Mouse (Mus musculus): Measurements from ENCODE around the gene Gabrr2.

The Gabrr2 gene

DNA sequence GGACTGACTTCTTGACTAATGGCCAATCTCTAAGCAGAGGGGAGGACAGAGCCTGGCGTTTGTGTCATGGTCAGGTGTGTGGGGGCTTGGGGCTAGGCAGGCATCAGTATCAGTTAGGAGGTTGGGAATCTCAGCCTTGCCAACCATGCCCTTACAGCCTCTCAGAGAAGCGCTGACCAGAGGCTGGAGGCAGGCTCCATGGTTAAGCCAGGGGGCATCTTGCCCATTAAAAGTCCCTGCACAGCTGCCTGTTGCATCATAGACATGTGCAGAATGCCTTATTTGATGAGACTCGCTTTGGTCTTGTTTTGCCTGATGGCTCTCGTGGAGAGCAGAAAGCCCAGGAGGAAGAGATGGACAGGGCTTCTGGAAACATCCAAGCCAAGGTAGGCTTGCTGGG, at the start of gene Gabrr2:
Gene Gabrr2 (plus strand): TSS at position 19 of the 400 bp plus-strand sequence.
- no peak for DNase-seq (ENCODE audit: low spot score in 2 of 2)

DNA sequence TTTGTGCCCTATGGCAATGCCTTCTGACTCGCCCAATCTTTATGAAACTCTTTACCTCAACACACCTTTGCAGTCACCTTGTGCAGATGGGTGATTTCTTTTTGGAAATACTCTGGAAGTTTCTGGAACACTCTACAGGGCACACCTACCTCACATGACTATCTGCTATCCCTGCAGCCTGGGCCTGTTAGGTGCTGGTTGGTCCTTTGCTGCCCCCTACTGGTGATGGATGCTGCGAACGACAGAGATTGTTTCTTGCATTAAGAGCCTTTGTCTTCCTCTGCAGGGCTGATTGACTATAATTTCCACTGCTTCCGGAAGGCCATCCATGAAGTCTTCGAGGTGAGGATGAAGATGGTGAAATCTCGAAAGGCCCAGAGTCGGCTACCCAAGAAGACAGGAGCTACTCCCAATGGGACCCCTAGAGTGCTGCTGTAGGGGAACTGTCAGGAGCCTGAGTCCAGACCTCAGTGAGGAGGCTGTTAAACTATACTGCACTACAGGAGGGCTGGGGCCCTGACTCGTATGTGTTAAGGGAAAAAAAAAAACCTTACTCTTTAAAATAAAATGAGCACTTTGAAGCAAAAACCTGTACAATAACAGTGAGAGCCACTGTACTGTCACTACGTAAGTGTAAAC, 44.3 kb upstream of the Gabrr2 start:
- DNase-seq (ENCODE audit: low spot score in 2 of 2) = peak; percentile 67 to 95

- no peak for DNase-seq (ENCODE audit: low spot score in 2 of 2)
Measured at GRCm38 (mm10) chr4:33024420-33024819, 38.4 kb upstream of the Gabrr2 start.

DNA sequence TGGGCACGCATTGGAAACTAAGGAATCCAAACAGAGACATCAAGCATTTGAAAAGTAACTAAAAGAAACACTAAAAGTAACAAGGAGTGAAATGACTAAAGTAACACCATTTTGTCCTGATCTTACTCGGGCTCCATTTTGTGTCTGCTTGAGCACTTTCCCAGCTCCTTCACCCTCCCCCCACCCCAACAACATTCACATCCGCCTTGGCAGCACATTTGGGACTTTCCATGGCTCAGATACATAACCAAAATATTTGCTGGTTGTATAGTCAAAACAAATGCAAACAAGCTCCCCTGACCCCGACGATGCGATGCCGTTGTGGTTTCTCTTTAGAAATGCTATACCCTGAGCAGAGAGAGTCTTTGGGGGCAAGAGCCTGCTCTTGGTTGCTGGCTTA, 33.7 kb upstream of the Gabrr2 start:
- no peak for DNase-seq (ENCODE audit: low spot score in 2 of 2)

DNA sequence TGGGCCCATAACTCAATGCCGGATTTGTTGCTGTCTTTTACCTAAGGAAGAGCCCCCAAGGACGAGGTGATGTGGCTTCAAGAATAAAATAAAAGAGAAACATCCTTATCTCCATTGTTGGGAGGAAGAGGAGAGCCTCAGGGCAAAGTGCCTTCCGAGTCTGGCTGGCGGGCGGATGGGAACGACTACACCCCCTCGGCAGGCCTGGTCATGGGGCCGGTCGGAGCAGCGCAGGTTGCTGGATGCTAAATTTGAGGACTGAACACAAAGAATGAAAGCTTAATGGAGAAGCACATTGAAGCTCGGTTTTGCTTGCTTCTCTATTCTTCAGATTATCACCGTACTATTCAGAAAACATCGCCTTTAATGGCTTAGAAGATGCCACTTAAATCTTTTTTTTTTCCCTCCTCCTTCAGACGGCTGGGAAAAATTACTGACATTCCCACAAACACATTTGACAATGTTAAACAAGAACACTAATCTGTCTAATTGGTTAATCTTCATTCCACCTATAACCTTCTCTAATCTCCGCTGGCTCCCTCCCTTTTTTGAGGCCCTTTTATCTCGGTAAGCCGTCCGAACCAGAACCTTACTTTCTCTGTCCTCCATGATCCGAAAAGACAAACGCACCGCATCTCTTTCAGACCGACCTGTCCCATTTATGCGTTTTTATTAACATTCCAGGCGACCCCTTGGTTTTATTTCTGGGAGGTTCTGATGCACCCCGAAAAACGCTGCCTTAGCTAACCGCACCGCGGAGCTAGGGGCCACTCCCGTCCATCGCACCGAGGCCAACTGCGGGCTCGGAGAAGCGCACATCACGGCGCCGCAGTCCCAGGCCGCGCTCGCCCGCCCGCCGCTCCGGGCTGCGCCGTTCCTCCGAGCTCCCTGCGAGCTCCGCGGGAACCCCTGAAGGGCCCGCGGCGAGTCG, 32.3 kb upstream of the Gabrr2 start:
- no peak for DNase-seq (ENCODE audit: low spot score in 2 of 2)

GRCm38 (mm10) chr4:33031195-33031960, 31.4 kb upstream of the Gabrr2 start, which contains the start of gene Ube2j1:
TSS of gene Ube2j1 (plus strand) at chr4:33031416.
- DNase-seq (ENCODE audit: low spot score in 2 of 2) = peak; percentile 44 to 57

GRCm38 (mm10) chr4:33032045-33032444, 30.8 kb upstream of the Gabrr2 start:
- no peak for DNase-seq (ENCODE audit: low spot score in 2 of 2)

DNA sequence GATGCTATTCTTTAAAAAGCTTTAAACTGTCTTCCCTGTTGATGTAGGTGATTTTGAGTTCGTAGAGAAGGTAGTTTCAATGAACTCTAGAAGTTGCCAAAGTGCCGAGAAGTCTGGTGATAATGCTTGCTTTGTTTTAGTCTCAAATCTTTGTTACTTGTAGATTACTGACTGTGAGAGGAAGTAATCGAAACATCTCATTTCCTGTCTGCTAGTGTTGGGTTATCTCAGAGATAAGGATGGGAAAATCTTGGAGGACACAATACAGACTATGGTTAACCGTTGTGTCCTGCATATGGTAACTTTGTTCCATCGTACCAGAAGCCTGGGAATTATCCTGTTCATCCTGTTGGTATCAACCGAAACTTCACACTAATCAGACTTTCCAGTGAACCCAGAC, 29.3 kb upstream of the Gabrr2 start:
- no peak for DNase-seq (ENCODE audit: low spot score in 2 of 2)

GRCm38 (mm10) chr4:33039826-33040225, 23.0 kb upstream of the Gabrr2 start:
- no peak for DNase-seq (ENCODE audit: low spot score in 2 of 2)

DNA sequence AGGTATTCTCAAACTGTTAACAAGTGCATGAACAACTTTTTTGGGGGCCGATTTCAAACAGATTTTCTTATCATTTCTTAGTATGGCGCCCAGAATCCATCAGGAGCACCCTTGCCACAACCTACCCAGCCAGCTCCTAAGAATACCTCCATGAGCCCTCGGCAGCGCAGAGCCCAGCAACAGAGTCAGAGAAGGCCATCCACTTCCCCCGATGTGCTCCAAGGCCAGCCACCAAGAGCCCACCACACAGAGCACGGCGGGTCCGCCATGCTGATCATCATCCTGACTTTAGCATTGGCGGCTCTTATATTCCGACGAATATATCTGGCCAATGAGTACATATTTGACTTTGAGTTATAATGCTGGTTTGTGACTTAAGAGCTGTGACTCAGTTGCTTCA, 13.2 kb upstream of the Gabrr2 start:
- no peak for DNase-seq (ENCODE audit: low spot score in 2 of 2)

- no peak for DNase-seq (ENCODE audit: low spot score in 2 of 2)
Measured at GRCm38 (mm10) chr4:33052055-33052454, 10.7 kb upstream of the Gabrr2 start.

- DNase-seq (ENCODE audit: low spot score in 2 of 2) = no peak
Measured at GRCm38 (mm10) chr4:33052650-33053049, 10.1 kb upstream of the Gabrr2 start.

DNA sequence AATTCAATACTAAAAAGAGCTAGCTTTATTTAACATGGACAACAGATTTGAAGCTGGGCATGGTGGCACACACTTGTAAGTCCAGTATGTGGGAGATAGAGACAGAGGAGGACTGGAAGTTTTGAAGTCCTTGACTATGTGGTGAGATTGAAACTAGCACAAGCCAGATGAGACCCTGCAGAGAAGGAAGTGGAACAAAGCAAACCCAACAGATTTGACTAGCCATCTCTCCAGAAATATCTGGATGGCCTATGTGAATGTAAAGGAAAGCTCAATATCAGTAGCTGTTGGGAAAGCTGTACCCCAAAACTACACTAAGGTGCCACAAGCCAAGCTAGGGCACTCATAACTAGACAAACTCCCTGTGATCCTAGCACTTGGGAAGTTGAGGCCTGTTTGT, 8.4 kb upstream of the Gabrr2 start:
- DNase-seq (ENCODE audit: low spot score in 2 of 2) = no peak

GRCm38 (mm10) chr4:33056317-33056716, 6.5 kb upstream of the Gabrr2 start:
- no peak for DNase-seq (ENCODE audit: low spot score in 2 of 2)

GRCm38 (mm10) chr4:33057890-33058687, 4.7 kb upstream of the Gabrr2 start:
- no peak for DNase-seq (ENCODE audit: low spot score in 2 of 2)

DNA sequence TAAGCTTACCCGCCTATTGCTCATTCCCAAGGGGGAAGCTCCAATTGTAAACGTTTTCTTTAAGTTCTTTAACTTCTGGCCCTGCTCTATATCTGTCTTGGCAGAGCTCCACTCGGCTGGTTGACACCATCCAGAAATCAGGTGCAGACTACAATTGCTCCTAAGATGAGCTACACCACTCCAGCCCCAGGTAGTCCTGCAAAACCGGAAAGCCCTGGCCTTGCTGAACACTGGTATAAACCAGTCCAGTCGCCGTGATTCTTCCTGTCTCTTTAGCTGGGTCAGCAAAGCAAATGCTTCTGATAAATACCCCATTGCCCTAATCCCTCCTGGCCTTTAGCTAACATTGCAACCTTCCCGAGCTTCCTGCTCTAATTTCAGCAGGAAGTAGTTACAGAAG, 1.6 kb upstream of the Gabrr2 start:
- DNase-seq (ENCODE audit: low spot score in 2 of 2) = no peak

- DNase-seq (ENCODE audit: low spot score in 2 of 2) = no peak
Measured at GRCm38 (mm10) chr4:33064986-33065385, 2.2 kb downstream of the Gabrr2 start.

GRCm38 (mm10) chr4:33066223-33066960, 3.6 kb downstream of the Gabrr2 start:
- DNase-seq (ENCODE audit: low spot score in 2 of 2) = no peak

DNA sequence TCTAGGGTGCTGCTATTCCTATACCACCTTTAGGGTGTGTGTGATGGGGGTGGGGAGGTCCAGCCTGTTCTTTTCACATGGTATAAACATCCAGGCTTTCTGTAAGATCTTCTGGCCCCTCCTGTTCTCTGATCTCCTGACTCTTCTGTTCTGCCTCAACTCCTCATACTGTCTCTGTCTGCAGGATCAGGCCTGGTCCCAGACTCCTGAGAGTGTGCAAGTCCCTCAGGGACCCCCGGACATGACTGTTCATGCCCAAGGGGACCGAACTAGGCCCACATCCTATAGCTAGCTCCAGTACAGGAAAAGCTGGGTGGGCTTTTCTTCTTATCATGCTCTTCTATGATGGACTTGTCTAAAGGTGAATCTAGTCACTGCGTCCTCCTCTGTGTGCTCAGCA, 4.5 kb downstream of the Gabrr2 start:
- DNase-seq (ENCODE audit: low spot score in 2 of 2) = no peak

- DNase-seq (ENCODE audit: low spot score in 2 of 2) = no peak
Measured at GRCm38 (mm10) chr4:33067826-33068225, 5.0 kb downstream of the Gabrr2 start.

GRCm38 (mm10) chr4:33068894-33069293, 6.1 kb downstream of the Gabrr2 start:
- DNase-seq (ENCODE audit: low spot score in 2 of 2) = no peak
